Mouse (Mus musculus): ENCODE results near the gene Kcnmb3.

Gene Kcnmb3

GRCm38 (mm10) chr3:32495088-32495770 lies 3.2 kb upstream of the Kcnmb3 start:
- no peak for DNase-seq (ENCODE audit: low spot score)

DNA sequence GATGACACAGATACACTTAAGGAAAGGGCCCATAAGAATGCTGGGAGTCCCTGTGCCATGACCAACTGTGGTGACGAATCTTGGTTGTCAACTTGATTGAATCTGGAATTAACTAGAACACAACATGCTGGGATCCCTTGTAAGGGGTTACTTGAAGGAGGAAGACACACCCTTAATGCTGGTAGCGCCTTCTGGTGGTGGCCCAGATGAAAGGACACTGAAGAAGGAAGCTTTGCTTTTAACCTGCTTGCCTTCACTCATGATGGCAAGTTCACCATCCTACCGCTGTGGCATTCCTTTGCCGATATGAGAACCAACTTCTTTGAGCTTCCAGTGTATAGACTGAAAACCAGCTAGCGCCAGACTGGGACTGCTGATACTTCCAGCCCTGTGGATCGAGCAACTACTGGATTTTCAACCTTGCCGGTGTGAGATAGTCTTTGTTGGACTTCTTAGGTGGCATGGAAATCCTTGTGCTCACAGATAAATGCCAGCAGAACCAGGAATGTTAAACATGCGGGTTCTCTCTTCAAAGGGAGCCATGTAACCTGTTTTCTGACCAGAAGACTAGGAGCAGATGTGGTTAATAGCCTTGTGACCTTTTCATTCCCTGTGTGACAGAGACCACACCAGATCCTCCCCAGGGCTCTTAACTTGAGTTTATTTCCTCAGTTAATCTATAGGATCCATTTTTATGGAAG lies 2.5 kb upstream of the Kcnmb3 start:
- DNase-seq (ENCODE audit: low spot score), result no peak

GRCm38 (mm10) chr3:32490928-32491315 lies 1.1 kb downstream of the Kcnmb3 start:
- no peak for DNase-seq (ENCODE audit: low spot score)

- no peak for DNase-seq (ENCODE audit: low spot score)
These were observed 1.7 kb downstream of the Kcnmb3 start for GRCm38 (mm10) chr3:32490076-32490927.

DNA sequence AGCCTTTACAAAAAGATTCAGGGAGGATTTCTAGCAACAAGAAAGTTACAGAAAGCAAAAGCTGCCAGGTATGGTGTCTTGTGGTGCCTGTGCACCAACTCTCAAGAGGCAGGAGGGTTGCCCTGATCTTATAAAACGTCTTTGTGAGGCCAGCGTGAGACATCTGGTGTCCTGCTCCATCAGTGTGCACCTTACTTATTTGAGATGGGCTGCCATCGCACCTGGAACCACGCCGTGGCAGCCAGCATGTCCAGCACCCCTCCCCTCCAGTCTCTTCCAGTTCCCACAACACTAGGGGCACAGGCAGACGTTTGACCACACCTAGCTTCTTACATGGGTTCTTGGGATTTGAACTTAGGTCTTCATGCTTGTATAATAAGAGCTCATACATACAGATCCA lies 3.9 kb downstream of the Kcnmb3 start:
- DNase-seq (ENCODE audit: low spot score), result no peak

DNA sequence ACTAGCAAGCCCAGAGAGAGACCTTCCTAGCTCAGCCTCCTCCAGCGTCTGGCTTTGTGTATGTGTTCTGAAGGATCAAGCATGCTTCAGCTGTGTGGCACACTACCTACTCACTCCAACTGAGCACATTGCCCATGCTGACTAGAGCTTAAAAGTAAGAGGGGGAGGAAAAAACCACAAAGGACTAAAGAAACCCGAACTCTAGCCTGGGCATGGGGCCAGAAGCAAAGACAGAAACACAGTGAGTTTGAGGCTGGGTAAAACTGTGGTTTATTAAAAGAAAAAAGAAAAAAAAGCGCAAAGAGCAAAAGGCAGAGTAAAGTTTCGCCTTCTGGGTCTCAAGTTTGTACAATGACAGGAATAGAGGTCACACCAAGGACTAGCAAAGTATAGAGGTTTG lies 5.5 kb downstream of the Kcnmb3 start:
- no peak for DNase-seq (ENCODE audit: low spot score)

DNA sequence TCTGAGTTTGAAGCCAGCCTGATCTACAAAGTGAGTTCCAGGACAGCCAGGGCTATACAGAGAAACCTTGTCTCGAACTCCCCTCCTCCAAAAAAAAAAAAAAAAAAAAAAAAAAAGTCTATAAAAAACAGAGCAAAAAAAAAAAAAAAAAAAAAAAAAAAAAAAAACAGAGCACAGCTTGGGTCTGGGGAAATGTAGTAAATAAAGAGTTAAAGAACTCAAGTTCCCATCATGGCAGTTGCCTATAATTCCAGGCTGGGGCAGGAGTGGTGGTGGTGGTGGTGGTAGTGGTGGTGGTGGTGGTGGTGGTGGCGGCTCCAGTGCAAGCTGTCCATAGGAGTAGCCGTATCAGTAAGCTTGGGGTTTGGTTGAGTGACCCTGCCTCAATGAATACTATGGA lies 9.0 kb downstream of the Kcnmb3 start:
- DNase-seq (ENCODE audit: low spot score), result no peak

DNA sequence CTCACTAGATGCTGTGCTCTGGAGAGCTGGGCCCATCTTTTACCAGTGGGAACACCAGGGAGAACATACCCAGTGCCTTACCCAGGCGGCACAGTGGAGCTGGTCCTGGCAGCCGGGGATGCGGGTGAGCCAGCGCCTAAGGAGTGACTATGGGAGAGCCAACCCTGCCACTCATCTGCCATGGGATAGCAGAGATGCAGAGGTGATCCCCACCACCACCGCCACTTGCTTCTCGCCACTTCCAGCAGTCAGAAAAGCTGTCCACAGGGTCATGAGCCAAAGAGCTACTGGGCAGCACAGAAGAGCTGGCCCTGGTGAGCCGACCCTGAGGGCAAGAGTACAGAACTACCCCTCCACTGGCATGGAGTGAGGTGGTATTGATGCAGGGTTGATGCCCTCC lies 12.1 kb downstream of the Kcnmb3 start:
- no peak for DNase-seq (ENCODE audit: low spot score)

DNA sequence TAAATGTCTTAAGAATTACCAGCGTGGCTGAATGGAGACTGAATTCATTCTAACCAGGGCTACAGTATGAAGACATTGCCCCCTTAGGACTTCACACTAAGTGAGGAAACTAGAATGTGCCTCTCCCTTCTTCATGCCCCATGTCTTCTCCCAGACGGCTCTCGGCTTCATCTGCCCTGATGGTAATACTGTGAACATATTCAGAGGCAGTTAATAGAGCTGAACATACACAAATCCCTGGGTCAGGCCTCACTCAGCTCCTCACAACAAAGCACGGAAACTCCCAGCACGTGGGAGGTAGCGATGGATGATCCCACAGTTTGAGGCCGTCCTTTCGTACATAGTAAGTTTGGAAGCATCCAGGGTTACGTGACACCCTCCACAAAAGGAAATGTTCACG lies 18.8 kb downstream of the Kcnmb3 start:
- DNase-seq (ENCODE audit: low spot score), result no peak

DNA sequence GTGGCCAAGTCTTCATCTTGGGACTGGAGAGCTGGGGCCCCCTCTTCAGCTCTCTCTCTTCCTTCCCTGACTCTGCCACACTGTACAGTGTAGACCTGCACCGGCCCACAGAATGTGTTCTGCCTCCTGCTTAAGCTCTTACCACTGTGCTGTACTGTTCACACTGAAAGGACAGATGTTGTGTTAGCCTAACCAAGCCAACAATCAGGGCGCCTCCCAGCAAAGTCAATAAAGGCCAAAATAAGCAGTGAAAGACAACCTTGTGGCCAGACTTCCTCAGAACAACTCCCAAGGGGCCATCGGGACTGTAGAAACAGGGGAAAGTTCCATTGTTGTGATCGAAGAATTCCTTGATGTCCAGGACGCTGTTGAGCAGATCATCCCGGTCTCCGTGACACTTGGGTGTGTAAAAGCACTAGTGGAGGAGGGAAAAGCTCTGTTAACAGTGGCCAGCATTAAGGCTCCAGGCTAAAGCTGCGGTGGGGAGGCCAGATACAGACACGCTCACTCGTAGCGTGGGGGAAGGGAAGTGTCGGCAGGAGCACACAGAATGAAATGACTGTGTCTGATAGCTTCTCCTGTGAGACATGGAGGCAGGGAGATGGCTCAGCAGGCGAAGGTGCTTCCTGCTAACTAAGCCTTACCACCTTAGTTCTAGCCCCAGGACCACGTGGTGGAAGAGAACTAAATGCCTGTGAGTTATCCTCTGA lies 19.7 kb downstream of the Kcnmb3 start:
- no peak for DNase-seq (ENCODE audit: low spot score)

DNA sequence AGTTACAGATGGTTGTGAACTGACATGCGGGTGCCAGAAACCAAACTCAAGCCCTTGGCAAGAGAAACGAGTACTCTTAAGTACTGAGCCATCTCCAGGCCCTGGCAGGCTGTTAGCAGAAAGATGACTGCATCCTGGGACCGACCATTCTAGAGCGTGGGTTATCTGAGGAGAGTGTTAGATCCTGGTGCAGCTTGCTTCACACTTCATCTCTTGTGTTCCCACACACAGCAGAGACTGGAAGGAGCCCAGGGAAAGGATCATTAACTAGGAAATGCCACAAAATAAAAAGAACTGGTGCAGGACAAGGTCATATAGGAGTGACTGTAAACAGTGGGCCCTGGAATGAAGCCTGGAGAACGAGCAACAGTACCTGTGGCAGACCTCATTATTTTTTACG lies 20.9 kb downstream of the Kcnmb3 start:
- DNase-seq (ENCODE audit: low spot score), result no peak

- no peak for DNase-seq (ENCODE audit: low spot score)
These were observed 21.6 kb downstream of the Kcnmb3 start for GRCm38 (mm10) chr3:32470449-32470848.

- no peak for DNase-seq (ENCODE audit: low spot score)
These were observed 23.6 kb downstream of the Kcnmb3 start for GRCm38 (mm10) chr3:32468411-32468810.

- DNase-seq (ENCODE audit: low spot score), result no peak
These were observed 24.7 kb downstream of the Kcnmb3 start for GRCm38 (mm10) chr3:32467321-32467720.

GRCm38 (mm10) chr3:32459777-32460176 lies 32.3 kb downstream of the Kcnmb3 start:
- no peak for DNase-seq (ENCODE audit: low spot score)

DNA sequence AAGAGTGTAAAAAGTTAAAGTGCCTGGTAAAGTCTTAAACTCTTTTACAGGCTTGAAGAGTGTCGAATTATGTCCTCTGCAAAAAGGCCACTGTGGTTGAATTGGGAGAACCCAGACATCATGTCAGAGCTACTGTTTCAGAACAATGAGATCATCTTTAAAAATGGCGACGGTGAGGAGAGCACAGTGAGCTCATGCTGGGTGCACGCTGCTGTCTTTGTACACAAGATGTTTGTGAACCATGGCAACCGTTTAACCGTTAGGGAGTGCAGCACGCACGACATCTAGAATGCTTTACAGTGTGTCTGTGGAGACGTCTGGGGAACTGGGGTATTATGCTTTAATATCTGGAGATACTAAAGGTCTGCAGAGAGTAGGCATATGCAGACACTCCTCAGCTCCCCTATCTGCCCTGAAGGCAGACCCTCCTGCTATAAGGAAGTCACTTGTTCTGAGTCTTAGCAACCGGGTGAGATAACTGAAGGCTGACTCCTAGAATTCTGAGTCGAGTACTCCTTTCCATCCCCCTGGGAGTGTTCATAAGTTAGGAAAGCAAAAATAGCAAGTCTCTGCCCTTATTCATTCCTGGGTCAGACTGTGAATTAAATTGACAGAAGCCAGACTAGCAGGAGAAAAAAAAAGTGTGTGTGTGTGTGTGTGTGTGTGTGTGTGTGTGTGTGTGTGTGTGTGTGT lies 37.6 kb downstream of the Kcnmb3 start:
- DNase-seq (ENCODE audit: low spot score), result no peak

GRCm38 (mm10) chr3:32441710-32442109 lies 50.3 kb downstream of the Kcnmb3 start:
- DNase-seq (ENCODE audit: low spot score), result no peak

DNA sequence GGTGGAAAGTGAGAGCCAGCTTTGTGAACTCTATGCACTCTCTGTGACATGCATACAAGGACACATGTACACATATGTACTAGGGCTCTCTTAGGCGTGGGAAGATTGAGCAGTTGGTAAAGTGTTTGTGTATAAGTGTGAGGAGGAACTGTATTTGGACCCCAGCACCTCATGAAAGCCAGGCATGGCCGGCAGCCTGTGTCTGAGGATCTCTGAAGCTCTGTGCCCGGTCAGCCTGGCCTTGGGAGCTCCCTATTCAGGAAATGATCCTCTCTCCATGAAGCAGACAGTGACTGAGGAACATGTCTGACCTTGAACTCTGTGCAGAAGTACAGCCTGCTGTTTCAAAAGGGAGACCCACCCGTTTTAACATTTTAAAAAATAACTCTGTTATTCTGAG lies 53.3 kb downstream of the Kcnmb3 start:
- no peak for DNase-seq (ENCODE audit: low spot score)

DNA sequence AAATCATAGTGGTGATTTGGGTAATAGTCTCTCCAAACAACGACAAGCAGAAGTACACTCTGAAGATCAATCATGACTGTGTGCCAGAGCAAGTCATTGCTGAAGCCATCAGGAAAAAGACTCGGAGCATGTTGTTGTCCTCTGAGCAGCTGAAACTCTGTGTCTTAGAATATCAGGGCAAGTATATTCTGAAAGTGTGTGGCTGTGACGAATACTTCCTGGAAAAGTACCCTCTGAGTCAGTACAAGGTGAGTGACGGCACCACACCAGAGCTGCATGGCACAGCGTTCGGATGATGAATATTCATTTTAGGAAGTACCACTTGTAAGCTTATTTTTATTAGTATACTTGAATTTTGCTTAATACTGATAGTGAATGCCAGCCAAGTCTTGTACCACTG lies 54.2 kb downstream of the Kcnmb3 start:
- no peak for DNase-seq (ENCODE audit: low spot score)

- no peak for DNase-seq (ENCODE audit: low spot score)
These were observed 54.7 kb downstream of the Kcnmb3 start for GRCm38 (mm10) chr3:32437297-32437696.

DNA sequence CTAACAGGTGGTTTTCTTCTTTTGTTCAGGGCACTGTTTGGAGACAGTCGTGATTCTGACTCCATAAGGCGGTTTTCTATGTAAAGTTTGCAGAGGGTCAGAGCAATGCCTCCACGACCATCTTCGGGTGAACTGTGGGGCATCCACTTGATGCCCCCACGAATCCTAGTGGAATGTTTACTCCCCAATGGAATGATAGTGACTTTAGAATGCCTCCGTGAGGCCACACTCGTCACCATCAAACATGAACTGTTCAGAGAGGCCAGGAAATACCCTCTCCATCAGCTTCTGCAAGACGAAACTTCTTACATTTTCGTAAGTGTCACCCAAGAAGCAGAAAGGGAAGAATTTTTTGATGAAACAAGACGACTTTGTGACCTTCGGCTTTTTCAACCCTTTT lies 55.9 kb downstream of the Kcnmb3 start:
- DNase-seq (ENCODE audit: low spot score), result no peak

GRCm38 (mm10) chr3:32434016-32434415 lies 58.0 kb downstream of the Kcnmb3 start:
- DNase-seq (ENCODE audit: low spot score), result no peak

Data from layer of hippocampus, adult 9-10 months (tissue).